Mouse (Mus musculus) thymus, postnatal 4 days (tissue): Measurements from ENCODE around the gene BC030867.

Experiments used
- DNase-seq: peaks from one replicate; pipeline ENCODE4 v3.0.0; 2021

Gene BC030867

GRCm38 (mm10) chr11:102294416-102294815 is 45.7 kb downstream of the BC030867 start:
- DNase-seq: no peak

- DNase-seq: peak; percentile 71
Measured at GRCm38 (mm10) chr11:102294887-102295597, 46.4 kb downstream of the BC030867 start.

- DNase-seq: peak; percentile 82
Measured at GRCm38 (mm10) chr11:102295598-102296471, 47.2 kb downstream of the BC030867 start.

- peak; percentile 98 for DNase-seq
Measured at GRCm38 (mm10) chr11:102296491-102297472, 48.1 kb downstream of the BC030867 start, which contains the start of gene Atxn7l3. Atxn7l3 (minus strand) TSS chr11:102296631.

GRCm38 (mm10) chr11:102297577-102298556 is 49.2 kb downstream of the BC030867 start:
- no peak for DNase-seq

GRCm38 (mm10) chr11:102299839-102300238 is 51.2 kb downstream of the BC030867 start:
- DNase-seq: peak; percentile 90

- peak; percentile 3 for DNase-seq
Measured at GRCm38 (mm10) chr11:102304141-102304540, 55.5 kb downstream of the BC030867 start.

- DNase-seq: peak; percentile 5
Measured at GRCm38 (mm10) chr11:102305359-102305758, 56.7 kb downstream of the BC030867 start.

GRCm38 (mm10) chr11:102308104-102308503 is 59.4 kb downstream of the BC030867 start:
- peak; percentile 13 for DNase-seq

GRCm38 (mm10) chr11:102308979-102309378 is 60.3 kb downstream of the BC030867 start:
- peak; percentile 97 for DNase-seq

- DNase-seq: peak; percentile 35
Measured at GRCm38 (mm10) chr11:102309821-102310617, 61.3 kb downstream of the BC030867 start.

GRCm38 (mm10) chr11:102310768-102311695 is 62.4 kb downstream of the BC030867 start:
- DNase-seq: peak; percentile 17

- no peak for DNase-seq
Measured at GRCm38 (mm10) chr11:102311966-102312365, 63.3 kb downstream of the BC030867 start.

GRCm38 (mm10) chr11:102312586-102312985 is 63.9 kb downstream of the BC030867 start:
- DNase-seq: peak; percentile 6

GRCm38 (mm10) chr11:102314321-102314720 is 65.6 kb downstream of the BC030867 start:
- no peak for DNase-seq
